Mouse (Mus musculus): ENCODE measurements around the gene Mup21.
A peak's percentile ranks its signal among the peaks of the same experiment; 100 is the strongest.
"Not testable (repeated sequence)": the region's sequence is repeated elsewhere in the genome, so short reads cannot be mapped to it uniquely, and the experiment has no call there.

Mup21 gene

DNA sequence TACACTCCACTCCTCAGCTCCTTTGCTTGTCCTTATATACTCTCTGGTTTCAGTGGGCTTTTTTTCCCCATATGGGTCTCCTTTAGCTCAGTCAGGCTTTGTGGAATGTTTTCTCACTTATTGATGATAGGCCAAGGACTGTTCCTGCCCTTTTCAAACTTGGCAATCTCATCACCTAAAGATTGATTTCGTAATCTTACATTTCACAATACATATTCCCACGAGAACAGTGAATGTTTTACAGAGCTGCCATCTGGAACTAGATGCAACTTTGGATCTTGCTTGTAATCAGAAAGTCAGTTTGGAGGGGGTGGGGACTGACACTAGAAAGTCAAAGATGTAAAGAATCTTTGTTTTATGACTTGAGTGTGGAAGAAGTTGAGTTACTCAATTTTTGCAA is at the start of gene Mup21:
Mup21 (minus strand) TSS at position 53 of the 400 bp plus-strand sequence.
- DNase-seq, result no peak

DNA sequence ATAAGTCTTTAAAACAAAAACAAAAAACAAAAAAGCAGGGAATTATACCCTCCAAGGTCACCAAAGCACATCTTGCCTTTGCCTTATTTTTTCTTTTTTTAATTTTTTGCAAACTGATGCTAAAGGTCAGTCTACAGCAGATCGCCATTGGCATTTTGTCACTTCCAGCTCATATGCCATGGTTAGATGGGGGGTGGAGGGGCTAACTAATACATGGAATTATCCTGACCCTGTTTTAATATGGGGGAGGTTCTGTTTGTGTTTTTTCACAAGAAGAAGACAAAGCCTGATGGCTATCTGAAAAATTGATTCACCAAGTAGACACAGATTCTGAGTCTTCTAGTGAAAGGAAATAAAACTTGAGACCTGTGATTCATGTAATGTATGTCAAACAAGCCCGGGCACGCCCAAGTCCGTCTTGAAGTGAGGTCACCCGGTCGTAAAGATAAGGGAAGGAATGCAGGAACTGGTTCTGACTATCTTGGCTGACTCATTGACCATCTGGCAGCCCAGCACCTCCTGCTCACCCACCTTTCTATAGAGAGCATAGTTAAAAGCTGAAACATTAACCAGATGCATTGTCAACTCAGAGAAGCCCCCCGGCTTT is 49.4 kb upstream of the Mup21 start:
- no peak for DNase-seq

DNA sequence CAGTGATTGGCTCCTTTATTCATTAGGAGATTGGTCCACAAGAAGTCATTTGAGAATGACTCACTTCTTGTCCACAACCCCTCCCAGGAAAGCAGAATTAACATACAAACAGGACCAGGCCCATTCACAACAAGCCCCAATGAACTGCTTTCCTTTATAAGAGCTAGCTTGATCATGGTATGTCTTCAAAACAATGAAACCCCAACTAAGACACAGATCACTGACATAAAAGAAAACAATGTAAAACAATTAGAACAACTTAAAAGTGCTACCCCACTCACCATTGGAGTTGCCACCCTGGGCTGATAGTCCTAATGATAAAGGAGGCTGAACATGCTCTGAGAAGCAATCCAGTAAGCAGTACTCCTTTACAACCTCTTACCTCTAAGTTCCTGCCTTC is 38.1 kb upstream of the Mup21 start:
- DNase-seq, result no peak

DNA sequence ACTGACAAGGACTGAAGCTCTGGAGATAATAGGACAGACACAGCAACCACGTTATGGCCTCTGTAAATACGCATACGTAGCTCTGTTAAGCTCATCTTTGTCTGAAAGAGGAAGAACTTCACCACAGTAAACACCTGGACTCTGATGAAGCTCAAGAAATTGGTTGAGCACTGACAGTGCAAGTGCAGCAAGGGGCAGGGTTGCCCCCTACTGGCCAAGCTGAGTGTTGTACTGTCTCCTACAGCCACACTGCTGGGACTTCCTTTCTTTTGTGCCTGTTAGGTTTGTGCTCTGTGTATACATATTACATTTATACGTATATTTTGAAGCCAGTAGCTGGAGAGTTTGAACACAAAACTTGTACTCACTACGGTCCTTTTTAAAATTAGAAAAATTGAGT is 26.6 kb upstream of the Mup21 start:
- DNase-seq, result peak; percentile 8

DNA sequence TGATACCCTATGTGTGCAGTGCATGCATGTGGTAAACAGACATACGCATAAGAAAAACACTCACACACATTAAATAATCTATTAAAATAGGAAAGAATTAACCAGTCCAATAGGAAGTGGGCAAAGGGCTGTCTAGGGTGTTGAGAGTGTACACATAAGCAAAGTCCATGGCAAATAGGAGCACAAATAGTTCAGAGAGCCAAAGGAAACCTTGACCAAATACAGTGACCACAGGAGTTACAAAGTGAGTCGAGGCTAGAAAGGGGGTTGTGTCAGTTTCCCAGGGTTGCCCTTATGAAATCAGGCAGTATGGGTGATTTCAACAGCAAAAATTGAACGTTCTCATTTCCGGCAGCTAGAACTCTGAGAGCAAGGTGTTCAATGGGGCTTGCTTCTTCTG is 23.8 kb upstream of the Mup21 start:
- no peak for DNase-seq

DNA sequence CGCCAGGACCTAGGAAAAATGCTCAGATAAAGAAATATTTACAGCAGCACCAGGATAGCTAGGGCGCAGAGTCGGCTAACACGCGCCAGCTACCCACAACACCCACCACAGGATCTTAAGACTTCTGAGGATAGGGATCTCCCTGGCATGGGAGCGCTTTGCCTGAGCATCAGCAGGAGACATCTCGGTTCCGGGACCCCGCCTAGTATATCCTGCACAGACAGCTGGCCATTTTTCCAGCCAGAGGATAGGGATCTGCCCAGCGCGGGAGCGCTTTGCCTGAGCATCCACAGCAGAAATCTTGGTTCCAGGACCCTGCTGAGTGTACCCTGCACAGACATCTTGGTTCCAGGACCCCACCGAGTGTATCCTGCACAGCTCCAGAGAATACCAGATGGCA is 17.0 kb upstream of the Mup21 start:
- not testable (repeated sequence) for DNase-seq

DNA sequence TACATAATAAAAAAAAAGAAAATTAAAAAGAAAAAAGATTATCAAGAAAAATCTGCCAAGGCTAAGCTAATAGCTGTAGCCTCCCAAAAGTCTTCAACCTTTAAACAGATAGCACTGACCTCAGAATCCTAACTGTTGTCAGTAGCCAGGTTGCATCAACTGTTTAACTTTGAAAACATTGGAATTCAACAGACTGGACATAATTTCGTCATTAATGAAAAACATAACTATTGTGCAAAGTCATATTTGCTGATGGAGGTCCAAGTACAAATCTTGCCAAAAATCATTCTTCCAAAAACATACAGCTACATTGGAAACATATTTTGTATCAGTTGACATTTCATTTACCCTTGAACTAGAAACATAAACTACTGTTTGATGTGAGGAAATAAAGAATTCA is 7.7 kb upstream of the Mup21 start:
- DNase-seq, result no peak

DNA sequence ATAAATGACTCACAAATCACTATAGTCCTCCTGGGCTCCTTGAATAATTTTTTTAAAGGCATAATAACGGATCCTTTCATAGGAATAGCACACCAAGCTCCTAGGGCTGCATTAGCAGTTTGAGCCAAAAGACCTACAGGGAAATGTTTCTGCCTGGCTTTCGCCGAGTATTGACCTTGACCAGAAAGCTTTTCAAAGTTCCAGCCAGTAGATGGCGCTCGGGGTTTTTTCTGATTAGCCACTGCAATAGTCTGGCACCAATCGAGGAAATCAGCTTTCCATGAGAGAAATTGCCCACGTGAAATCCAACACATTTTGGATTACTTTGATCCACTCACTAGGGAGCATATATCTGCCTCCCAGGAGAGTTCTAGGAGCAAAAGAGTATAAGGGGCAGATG is 17.0 kb downstream of the Mup21 start:
- DNase-seq, result peak; percentile 51

DNA sequence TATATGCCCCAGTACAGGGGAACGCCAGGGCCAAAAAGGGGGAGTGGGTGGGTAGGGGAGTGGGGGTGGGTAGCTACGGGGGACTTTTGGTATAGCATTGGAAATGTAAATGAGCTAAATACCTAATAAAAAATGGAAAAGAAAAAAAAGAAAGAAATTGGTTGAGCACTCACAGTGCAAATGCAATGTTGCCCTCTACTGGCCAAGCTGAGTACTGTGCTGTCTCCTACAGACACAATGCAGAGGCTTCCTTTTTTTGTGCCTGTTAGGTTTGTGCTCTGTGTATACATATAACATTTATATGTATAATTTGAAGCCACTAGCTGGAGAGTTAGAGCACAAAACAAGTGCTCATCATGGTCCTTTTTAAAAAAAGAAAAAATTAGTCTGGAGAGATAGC is 47.3 kb downstream of the Mup21 start:
- peak; percentile 21 for DNase-seq
